Mouse (Mus musculus): ENCODE data around the gene Mkrn2. TPM values are rescaled to one million over a fixed set of nuclear protein-coding genes. Genes with fewer than 3 reads are reported as not detected.

Gene Mkrn2
- total and polyA plus RNA-seq, 3 experiments: 13.1 to 38.1 TPM; not detected in 1

GRCm38 (mm10) chr6:115577941-115578340 lies 23.8 kb upstream of the Mkrn2 start:
- no peak for DNase-seq (ENCODE audit: low read depth, low spot score)
- no peaks in the 10 kb centered on the region for H3K27me3 ChIP-seq (ENCODE audit: control insufficient read depth in 1 of 2, insufficient read depth in 2 of 2, low read length in 2 of 2)
- no peaks in the 10 kb centered on the region for H3K9me3 ChIP-seq (replicated peaks; ENCODE audit: insufficient read depth, low read length)
- no peaks in the 10 kb centered on the region for H3K79me2 ChIP-seq (ENCODE audit: control insufficient read depth, insufficient read depth, low read length, poor library complexity)
- H3K27ac ChIP-seq (ENCODE audit: control insufficient read depth, low read depth, low read length): no peak overlapping the region
- H3K36me3 ChIP-seq (ENCODE audit: control insufficient read depth in 1 of 2, insufficient read depth in 2 of 2, low read length in 2 of 2): no peaks in the 10 kb centered on the region; a peak in 1 of 4 replicates
- no peak overlapping the region for H3K9ac ChIP-seq (ENCODE audit: control insufficient read depth, low read depth, low read length, poor library complexity, severe bottlenecking)
- H3K4me3 ChIP-seq (ENCODE audit: control insufficient read depth in 1 of 2, insufficient read depth in 1 of 2, low read depth in 2 of 2, low read length in 2 of 2): no peak overlapping the region
- TF ChIP-seq RCOR1 (IDR thresholded peaks at IDR 0.05; ENCODE audit: low read depth, low read length) (no peak), TCF12 (IDR thresholded peaks at IDR 0.05; ENCODE audit: low read depth, low read length) (no peak), MAX (IDR thresholded peaks at IDR 0.05; ENCODE audit: low read length) (no peak)
- peaks cover 0 to 2% of the 10 kb centered on the region in 2 experiments; a peak in 2 of 4 replicates for H3K4me1 ChIP-seq (ENCODE audit: control insufficient read depth in 1 of 2, insufficient read depth in 2 of 2, low read length in 2 of 2)

DNA sequence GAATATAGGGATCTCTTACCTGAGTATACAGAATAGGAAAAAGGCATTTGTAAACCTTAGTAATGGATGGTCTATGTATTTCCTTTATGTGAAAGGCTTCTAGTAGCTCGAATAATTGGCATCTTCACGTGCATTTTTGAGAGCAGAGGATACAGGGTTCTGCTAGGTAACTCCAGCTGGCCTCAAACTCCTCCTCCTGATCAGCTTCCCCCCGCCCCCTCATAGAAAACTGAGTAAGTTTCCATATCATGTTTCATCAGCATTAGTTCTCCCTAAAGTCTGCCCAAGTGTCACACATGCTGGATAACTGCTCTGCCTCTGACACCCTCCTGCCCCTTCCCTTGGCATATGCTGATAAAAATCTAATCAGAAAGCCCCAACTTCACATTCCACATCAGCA lies 20.9 kb upstream of the Mkrn2 start:
- Histone ChIP-seq H3K79me2 (ENCODE audit: control insufficient read depth, insufficient read depth, low read length, poor library complexity) (no peaks in the 10 kb centered on the region), H3K4me3 (ENCODE audit: control insufficient read depth in 1 of 2, insufficient read depth in 1 of 2, low read depth in 2 of 2, low read length in 2 of 2) (no peak overlapping the region), H3K27ac (ENCODE audit: control insufficient read depth, low read depth, low read length) (no peak overlapping the region), H3K27me3 (ENCODE audit: control insufficient read depth in 1 of 2, insufficient read depth in 2 of 2, low read length in 2 of 2) (no peaks in the 10 kb centered on the region), H3K36me3 (ENCODE audit: control insufficient read depth in 1 of 2, insufficient read depth in 2 of 2, low read length in 2 of 2) (peaks cover 0 to 6% of the 10 kb centered on the region in 2 experiments; a peak in 3 of 4 replicates), H3K9me3 (replicated peaks; ENCODE audit: insufficient read depth, low read length) (no peaks in the 10 kb centered on the region), H3K9ac (ENCODE audit: control insufficient read depth, low read depth, low read length, poor library complexity, severe bottlenecking) (no peak overlapping the region), H3K4me1 (ENCODE audit: control insufficient read depth in 1 of 2, insufficient read depth in 2 of 2, low read length in 2 of 2) (peaks cover 0 to 15% of the 10 kb centered on the region in 2 experiments; a peak in 3 of 4 replicates)
- DNase-seq (ENCODE audit: low read depth, low spot score): peak; percentile 15
- TF ChIP-seq GABPA (IDR thresholded peaks at IDR 0.05; ENCODE audit: low read depth, low read length): no peak
- no peak for TF ChIP-seq HCFC1 (IDR thresholded peaks at IDR 0.05; ENCODE audit: low read depth, low read length)
- no peak for TF ChIP-seq JUND (IDR thresholded peaks at IDR 0.05; ENCODE audit: low read depth, low read length)
- no peak for TF ChIP-seq MXI1 (IDR thresholded peaks at IDR 0.05; ENCODE audit: low read depth, low read length)
- TF ChIP-seq MAFK (IDR thresholded peaks at IDR 0.05; ENCODE audit: borderline replicate concordance, low read depth, low read length): no peak
- no peak for TF ChIP-seq E2F4 (IDR thresholded peaks at IDR 0.05; ENCODE audit: borderline replicate concordance, low read depth, low read length)
- no peak for TF ChIP-seq MEF2A (IDR thresholded peaks at IDR 0.05; ENCODE audit: extremely low read depth, insufficient replicate concordance, low read depth, low read length, poor library complexity, severe bottlenecking)
- TF ChIP-seq RAD21 (IDR thresholded peaks at IDR 0.05; ENCODE audit: low read depth, low read length): no peak
- no peak for TF ChIP-seq MAX (IDR thresholded peaks at IDR 0.05; ENCODE audit: low read length)
- no peak for TF ChIP-seq NELFE (IDR thresholded peaks at IDR 0.05; ENCODE audit: low read depth, low read length)
- no peak for TF ChIP-seq ZNF384 (IDR thresholded peaks at IDR 0.05; ENCODE audit: low read depth, low read length)
- no peak for TF ChIP-seq POLR2A (IDR thresholded peaks at IDR 0.05; ENCODE audit: control insufficient read depth in 1 of 2, insufficient read depth in 1 of 2, low read depth in 1 of 2, low read length in 2 of 2, poor library complexity in 1 of 2)
- TF ChIP-seq MYB (IDR thresholded peaks at IDR 0.05; ENCODE audit: low read depth, low read length): no peak
- TF ChIP-seq NRF1 (IDR thresholded peaks at IDR 0.05; ENCODE audit: insufficient read depth, low read depth, low read length, poor library complexity, severe bottlenecking): no peak
- TF ChIP-seq BHLHE40 (IDR thresholded peaks at IDR 0.05; ENCODE audit: borderline replicate concordance, low read depth, low read length): no peak
- no peak for TF ChIP-seq CHD1 (IDR thresholded peaks at IDR 0.05; ENCODE audit: low read depth, low read length)
- no peak for TF ChIP-seq ZMIZ1 (IDR thresholded peaks at IDR 0.05; ENCODE audit: low read depth, low read length)
- no peak for TF ChIP-seq TAL1 (IDR thresholded peaks at IDR 0.05; ENCODE audit: low read length)
- TF ChIP-seq MYC (IDR thresholded peaks at IDR 0.05; ENCODE audit: low read depth, low read length): no peak
- no peak for TF ChIP-seq CTCF (IDR thresholded peaks at IDR 0.05 in 2 of 3, conservative IDR thresholded peaks at IDR 0.05 in 1 of 3; ENCODE audit: control insufficient read depth in 1 of 3, insufficient read depth in 1 of 3, low read depth in 2 of 3, low read length in 3 of 3, poor library complexity in 1 of 3, severe bottlenecking in 1 of 3)

Measured in MEL (cell line).